Mouse (Mus musculus): ENCODE measurements around the gene Iqgap2.

DNA sequence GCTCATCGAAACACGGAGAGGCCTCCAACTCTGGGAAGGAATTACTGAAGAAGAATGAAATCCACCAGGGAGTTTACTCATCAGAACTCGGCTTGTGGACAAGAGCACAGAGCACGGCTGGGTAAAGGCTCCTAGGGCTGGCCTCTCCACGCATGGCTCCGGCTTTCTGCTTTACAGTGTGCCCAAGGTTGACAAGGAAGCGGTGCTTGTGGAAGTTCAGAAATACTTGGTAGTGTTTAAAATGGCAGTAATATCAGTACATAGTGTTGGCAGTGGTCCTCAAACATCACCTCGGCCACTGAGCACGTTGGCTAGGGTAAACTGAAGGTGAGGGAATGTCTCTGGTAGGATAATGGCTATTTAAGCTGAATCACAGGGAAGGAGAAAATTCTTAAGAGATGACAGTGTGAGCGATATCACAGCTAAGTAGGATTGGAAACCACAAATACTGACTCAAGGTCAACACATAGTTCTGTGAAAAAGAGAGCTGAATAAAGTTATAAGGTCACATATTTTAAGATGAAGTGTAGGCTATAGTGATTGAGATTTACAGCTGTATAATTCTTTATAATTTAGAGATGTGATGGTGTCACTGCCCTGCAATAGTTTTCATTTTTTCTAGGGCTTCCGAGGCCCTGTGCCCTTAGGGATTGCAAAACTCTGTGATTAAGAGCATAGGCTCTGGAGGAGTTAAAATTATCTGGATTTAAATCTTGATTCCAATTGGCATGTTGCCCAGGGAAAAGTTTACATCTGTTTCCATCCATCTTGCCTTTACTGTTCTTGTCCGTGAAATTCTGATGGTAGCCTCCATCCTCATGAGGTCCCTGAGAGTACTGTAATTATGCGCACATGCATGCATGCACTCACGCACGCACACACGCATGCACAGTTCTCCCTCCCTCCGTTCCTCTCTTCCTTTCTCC lies 250.4 kb downstream of the Iqgap2 start:
- TF ChIP-seq CTCF (IDR thresholded peaks at IDR 0.05; ENCODE audit: low read depth): no peak
- no peak for TF ChIP-seq EP300 (optimal IDR thresholded peaks at IDR 0.05)
